Mouse (Mus musculus) intestine, embryonic 15.5 days (tissue): ENCODE measurements around the gene Klk1b16. TPM values are rescaled to one million over a fixed set of nuclear protein-coding genes. Genes with fewer than 3 reads are reported as not detected.
A peak's percentile ranks its signal among the peaks of the same experiment; 100 is the strongest.
"Not testable (repeated sequence)": the region's sequence is repeated elsewhere in the genome, so short reads cannot be mapped to it uniquely, and the experiment has no call there.

ENCODE experiments used
- ATAC-seq: fragments of 200-750 bp; cut with Nextera tagmentation; 2 replicates; pipeline ENCODE4 v1.8.0; 2017; ENCODE audit warnings: moderate TSS enrichment, moderate library complexity
- H3K27ac ChIP-seq: fragments of 300-500 bp; sonication (generic); 2 replicates; pipeline ENCODE4 v1.5.1; 2015; ENCODE audit warnings: mild to moderate bottlenecking, inconsistent platforms
- H3K27me3 ChIP-seq: fragments of 300-500 bp; sonication (generic); replicated peaks from 2 replicates; pipeline ENCODE4 v1.6.1; 2015; ENCODE audit warnings: inconsistent platforms
- H3K36me3 ChIP-seq: fragments of 300-500 bp; sonication (generic); 2 replicates; pipeline ENCODE4 v1.6.1; 2015; ENCODE audit warnings: inconsistent platforms
- H3K4me1 ChIP-seq: fragments of 300-500 bp; sonication (generic); replicated peaks from 2 replicates; pipeline ENCODE4 v1.6.1; 2015; ENCODE audit warnings: inconsistent platforms
- H3K4me2 ChIP-seq: fragments of 300-500 bp; sonication (generic); replicated peaks from 2 replicates; pipeline ENCODE4 v1.6.1; 2015; ENCODE audit warnings: mild to moderate bottlenecking, inconsistent platforms
- H3K4me3 ChIP-seq: fragments of 300-500 bp; sonication (generic); replicated peaks from 2 replicates; pipeline ENCODE4 v1.5.1; 2015; ENCODE audit warnings: inconsistent platforms
- H3K9ac ChIP-seq: fragments of 300-500 bp; sonication (generic); 2 replicates; pipeline ENCODE4 v1.6.1; 2015; ENCODE audit warnings: inconsistent platforms
- H3K9me3 ChIP-seq: fragments of 300-500 bp; sonication (generic); 2 replicates; pipeline ENCODE4 v1.6.1; 2016; ENCODE audit warnings: inconsistent platforms
- WGBS: fragments of 180-500 bp; shearing (Covaris S2); methylation state at CpG from one replicate; pipeline ENCODE4 v1.1.7; 2015; 5-methylcytosine and 5-hydroxymethylcytosine counted together
- polyA plus RNA-seq: library from polyadenylated mRNA; unstranded; fragments of >200 nt; fragmentation: Nextera tagmentation; extraction: Ambion mirVana; gene quantifications from 2 replicates; pipeline ENCODE4 v1.2.1, GENCODE M21; 2015

The Klk1b16 gene
- polyA plus RNA-seq, result 0.11 TPM in 1 of 2 replicates, not detected in the other

- Histone ChIP-seq H3K27me3 (no peaks in the 10 kb centered on the region), H3K4me1 (no peaks in the 10 kb centered on the region), H3K9me3 (no peaks in the 10 kb centered on the region), H3K4me3 (no peak within 1 kb of the TSS), H3K36me3 (no peaks in the 10 kb centered on the region), H3K4me2 (no peak within 1 kb of the TSS), H3K27ac (no peak within 1 kb of the TSS), H3K9ac (no peak within 1 kb of the TSS)
- 88% methylated on average over 3 of the region's 3 CpGs for WGBS
- ATAC-seq, result no peak
Measured at GRCm38 (mm10) chr7:44136467-44136866, at the start of gene Klk1b16. Klk1b16 (plus strand) TSS chr7:44136767.

GRCm38 (mm10) chr7:44096111-44096510, 40.5 kb upstream of the Klk1b16 start:
- no peaks in the 10 kb centered on the region for H3K27me3 ChIP-seq
- ATAC-seq, result no peak
- H3K9me3 ChIP-seq, result no peaks in the 10 kb centered on the region
- H3K4me2 ChIP-seq, result no peak overlapping the region
- no peak overlapping the region for H3K4me3 ChIP-seq
- no peaks in the 10 kb centered on the region for H3K36me3 ChIP-seq
- H3K4me1 ChIP-seq, result no peaks in the 10 kb centered on the region
- no peak overlapping the region for H3K9ac ChIP-seq
- WGBS, result 70% methylated on average over 1 of the region's 1 CpGs
- H3K27ac ChIP-seq, result no peak overlapping the region

DNA sequence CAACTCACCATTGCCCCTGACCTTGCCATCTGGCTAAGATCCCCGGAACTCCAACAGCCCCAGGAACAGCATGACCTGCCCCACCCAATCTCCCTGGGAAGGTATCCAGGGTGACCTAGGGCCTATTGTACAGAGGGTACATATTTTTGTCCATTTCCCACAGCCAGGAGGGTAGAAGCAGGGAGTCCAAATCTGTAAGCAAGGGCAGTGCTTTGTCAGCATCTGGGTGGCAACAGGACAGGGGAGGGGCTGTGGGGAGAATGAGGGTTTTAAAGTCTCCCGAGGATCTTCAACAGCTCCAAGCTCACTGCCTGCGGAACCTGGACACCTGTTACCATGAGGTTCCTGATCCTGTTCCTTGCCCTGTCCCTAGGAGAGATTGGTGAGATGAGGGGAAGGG, 34.5 kb upstream of the Klk1b16 start, which contains the start of gene Klk1b21:
Gene Klk1b21, plus strand, starts transcription at position 301 of the 400 bp plus-strand sequence.
- not testable (repeated sequence) for H3K27me3 ChIP-seq, H3K9me3 ChIP-seq, H3K27ac ChIP-seq, H3K4me3 ChIP-seq, H3K4me1 ChIP-seq, H3K36me3 ChIP-seq, H3K4me2 ChIP-seq, ATAC-seq, H3K9ac ChIP-seq
- 73% methylated on average over 3 of the region's 3 CpGs for WGBS

DNA sequence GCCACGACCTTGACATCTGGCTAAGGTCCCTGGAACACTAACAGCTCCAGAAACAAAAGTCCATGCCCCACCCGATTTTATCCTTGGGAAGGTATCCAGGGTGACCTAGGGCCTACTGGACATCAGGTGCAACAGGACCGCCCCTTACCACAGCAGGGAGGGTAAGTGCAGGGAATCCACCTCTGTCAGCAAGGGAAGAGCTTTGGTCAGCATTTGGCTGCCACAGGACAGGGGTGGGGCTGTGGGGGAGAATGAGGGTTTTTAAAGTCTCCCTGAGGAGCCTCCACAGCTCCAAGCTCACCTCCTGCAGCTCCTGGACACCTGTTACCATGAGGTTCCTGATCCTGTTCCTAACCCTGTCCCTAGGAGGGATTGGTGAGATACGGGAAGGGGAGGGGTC, 24.2 kb upstream of the Klk1b16 start, which contains the start of gene Klk1b22:
Gene Klk1b22, plus strand, starts transcription at position 301 of the 400 bp plus-strand sequence.
- Histone ChIP-seq H3K9ac (no peak within 1 kb of the TSS), H3K4me3 (no peak within 1 kb of the TSS), H3K36me3 (no peaks in the 10 kb centered on the region), H3K4me1 (no peaks in the 10 kb centered on the region), H3K9me3 (no peaks in the 10 kb centered on the region), H3K4me2 (no peak within 1 kb of the TSS), H3K27me3 (no peaks in the 10 kb centered on the region), H3K27ac (no peak within 1 kb of the TSS)
- 74% methylated on average over 4 of the region's 4 CpGs for WGBS
- ATAC-seq, result no peak

DNA sequence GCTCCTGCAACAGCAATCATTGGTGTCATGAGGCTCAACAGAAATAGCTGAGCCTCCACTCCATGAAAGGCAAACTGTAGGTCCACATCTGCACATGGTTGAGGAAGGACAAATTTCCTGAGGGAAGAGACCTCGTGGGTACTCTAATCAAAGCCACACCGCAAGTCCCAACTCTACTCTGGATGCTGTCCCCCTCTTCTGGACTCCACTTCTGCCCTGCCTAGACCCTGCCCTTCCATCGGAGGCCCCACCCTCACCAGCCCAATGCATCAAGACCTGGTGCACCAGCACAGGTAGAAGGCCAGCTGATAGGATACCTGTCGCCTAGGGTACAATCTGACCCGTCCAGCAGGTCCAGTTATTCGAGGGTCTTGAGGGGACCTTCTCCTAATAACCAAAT, 13.1 kb upstream of the Klk1b16 start:
- Histone ChIP-seq H3K4me2 (no peak overlapping the region), H3K9me3 (no peaks in the 10 kb centered on the region), H3K27ac (no peak overlapping the region), H3K4me1 (no peaks in the 10 kb centered on the region), H3K9ac (no peak overlapping the region), H3K4me3 (no peak overlapping the region), H3K36me3 (no peaks in the 10 kb centered on the region), H3K27me3 (no peaks in the 10 kb centered on the region)
- 92% methylated on average over 6 of the region's 6 CpGs for WGBS
- ATAC-seq, result no peak

GRCm38 (mm10) chr7:44179299-44180045, 42.9 kb downstream of the Klk1b16 start:
- H3K27ac ChIP-seq, result no peak overlapping the region
- 56% methylated on average over 9 of the region's 9 CpGs for WGBS
- peak; percentile 74 for ATAC-seq
- no peak overlapping the region for H3K9ac ChIP-seq
- H3K36me3 ChIP-seq, result no peaks in the 10 kb centered on the region
- no peaks in the 10 kb centered on the region for H3K4me1 ChIP-seq
- no peak overlapping the region for H3K4me3 ChIP-seq
- H3K27me3 ChIP-seq, result no peaks in the 10 kb centered on the region
- H3K4me2 ChIP-seq, result no peak overlapping the region
- H3K9me3 ChIP-seq, result no peaks in the 10 kb centered on the region

GRCm38 (mm10) chr7:44186516-44186915, 49.9 kb downstream of the Klk1b16 start:
- H3K9ac ChIP-seq, H3K27me3 ChIP-seq, H3K4me1 ChIP-seq, H3K4me3 ChIP-seq, H3K27ac ChIP-seq, H3K9me3 ChIP-seq, H3K36me3 ChIP-seq, H3K4me2 ChIP-seq: not testable (repeated sequence)
- peak; percentile 58; the same call in 1 of the 2 replicates for ATAC-seq
- 54% methylated on average over 8 of the region's 8 CpGs for WGBS

DNA sequence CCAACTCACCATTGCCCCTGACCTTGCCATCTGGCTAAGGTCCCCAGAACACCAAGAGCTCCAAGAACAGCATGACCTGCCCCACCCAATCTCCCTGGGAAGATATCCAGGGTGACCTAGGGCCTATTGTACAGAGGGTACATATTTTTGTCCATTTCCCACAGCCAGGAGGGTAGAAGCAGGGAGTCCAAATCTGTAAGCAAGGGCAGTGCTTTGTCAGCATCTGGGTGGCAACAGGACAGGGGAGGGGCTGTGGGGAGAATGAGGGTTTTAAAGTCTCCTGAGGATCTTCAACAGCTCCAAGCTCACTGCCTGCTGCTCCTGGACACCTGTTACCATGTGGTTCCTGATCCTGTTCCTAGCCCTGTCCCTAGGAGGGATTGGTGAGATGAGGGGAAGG, 51.4 kb downstream of the Klk1b16 start, which contains the start of gene Klk1b24:
Gene Klk1b24, plus strand, starts transcription at position 301 of the 400 bp plus-strand sequence.
- H3K27me3 ChIP-seq, H3K9me3 ChIP-seq, H3K36me3 ChIP-seq, H3K9ac ChIP-seq, ATAC-seq, H3K4me1 ChIP-seq, H3K4me2 ChIP-seq, H3K4me3 ChIP-seq, H3K27ac ChIP-seq: not testable (repeated sequence)

Other genes starting within 250 kb of the Klk1b16 start
- gene Klk15, start 203.0 kb upstream of the Klk1b16 start, polyA plus RNA-seq, result not detected in 2 replicates
- 0.16 and 0.59 TPM in 2 replicates for gene Klk1b8, start 186.1 kb upstream of the Klk1b16 start, polyA plus RNA-seq
- not detected in 2 replicates for gene Klk1b1, start 170.0 kb upstream of the Klk1b16 start, polyA plus RNA-seq
- gene Klk1b9, start 160.7 kb upstream of the Klk1b16 start, polyA plus RNA-seq, result not detected in 2 replicates
- gene Klk1b11, start 140.9 kb upstream of the Klk1b16 start, polyA plus RNA-seq, result not detected in 2 replicates
- gene Klk1b26, start 124.6 kb upstream of the Klk1b16 start, polyA plus RNA-seq, result not detected in 2 replicates
- gene Klk1b27, start 84.5 kb upstream of the Klk1b16 start, polyA plus RNA-seq, result not detected in 2 replicates
- gene Klk1b21, start 34.4 kb upstream of the Klk1b16 start, polyA plus RNA-seq, result not detected in 2 replicates
- gene Klk1b22, start 24.1 kb upstream of the Klk1b16 start, polyA plus RNA-seq, result not detected in 2 replicates
- gene Klk1b24, start 51.5 kb downstream of the Klk1b16 start, polyA plus RNA-seq, result 0.52 TPM in 1 of 2 replicates, not detected in the other
- 0.38 and 0.51 TPM in 2 replicates for gene Klk1b3, start 61.4 kb downstream of the Klk1b16 start, polyA plus RNA-seq
- not detected in 2 replicates for gene Klk1b4, start 70.7 kb downstream of the Klk1b16 start, polyA plus RNA-seq
- not detected in 2 replicates for gene Klk1b5, start 79.2 kb downstream of the Klk1b16 start, polyA plus RNA-seq
- gene Klk1, start 88.6 kb downstream of the Klk1b16 start, polyA plus RNA-seq, result 13.1 and 30.8 TPM in 2 replicates
- gene Gm36864, start 99.4 kb downstream of the Klk1b16 start, polyA plus RNA-seq, result not detected in 2 replicates
- 1.3 and 1.6 TPM in 2 replicates for gene 1700028J19Rik, start 109.9 kb downstream of the Klk1b16 start, polyA plus RNA-seq
- 124 and 127 TPM in 2 replicates for gene 2410002F23Rik, start 110.0 kb downstream of the Klk1b16 start, polyA plus RNA-seq
- gene Acp4, start 120.6 kb downstream of the Klk1b16 start, polyA plus RNA-seq, result not detected in 2 replicates
- not detected in 2 replicates for gene Gm15517, start 124.7 kb downstream of the Klk1b16 start, polyA plus RNA-seq
- 7.2 and 8.0 TPM in 2 replicates for gene Clec11a, start 170.1 kb downstream of the Klk1b16 start, polyA plus RNA-seq
- 1.7 and 1.9 TPM in 2 replicates for gene Shank1, start 173.5 kb downstream of the Klk1b16 start, polyA plus RNA-seq
- 0.90 and 1.9 TPM in 2 replicates for gene Syt3, start 247.3 kb downstream of the Klk1b16 start, polyA plus RNA-seq
- 0.48 and 0.99 TPM in 2 replicates for gene 1700008O03Rik, start 249.1 kb downstream of the Klk1b16 start, polyA plus RNA-seq